Mouse (Mus musculus): ENCODE data around the gene Ankrd23. TPM values are rescaled to one million over a fixed set of nuclear protein-coding genes. Genes with fewer than 3 reads are reported as not detected.
A peak's percentile ranks its signal among the peaks of the same experiment; 100 is the strongest.

Gene Ankrd23
- polyA plus RNA-seq, 1 experiment from 2014 or later: 19.4 TPM

DNA sequence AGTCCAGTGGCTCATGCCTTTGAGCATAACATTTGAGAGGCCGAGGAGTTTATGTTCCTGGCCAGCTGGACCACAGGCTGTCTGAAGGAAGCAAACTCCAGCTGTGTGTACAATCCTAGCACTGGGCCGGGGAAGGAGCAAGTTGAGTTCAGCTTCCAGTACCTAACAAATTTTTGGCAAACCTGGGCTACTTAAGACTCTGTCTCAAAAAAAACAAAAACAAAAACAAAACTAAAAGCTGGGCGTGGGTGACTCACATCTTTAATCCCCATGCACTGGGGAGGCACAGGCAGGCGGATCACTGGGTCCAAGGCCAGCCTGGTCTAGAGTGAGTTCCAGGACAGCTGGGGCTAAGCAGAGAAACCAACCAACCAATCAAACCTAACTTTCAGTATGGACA is 32.1 kb upstream of the Ankrd23 start:
- no peaks in the 10 kb centered on the region for H3K36me3 ChIP-seq (ENCODE audit: control insufficient read depth, insufficient read depth, low read length)
- peak overlapping the region; percentile 67 for H3K27ac ChIP-seq (ENCODE audit: low read length)
- no peak overlapping the region for H3K4me2 ChIP-seq (replicated peaks; ENCODE audit: low read depth, low read length)
- ATAC-seq (ENCODE audit: insufficient number of reproducible peaks, insufficient read depth, low FRiP score, low read depth): peak; percentile 24; the same call in 1 of the 2 replicates
- no peaks in the 10 kb centered on the region for H3K27me3 ChIP-seq (ENCODE audit: control insufficient read depth, insufficient read depth, low read length)
- peaks cover 28% of the 10 kb centered on the region for H3K4me1 ChIP-seq (ENCODE audit: control insufficient read depth, insufficient read depth, low read length)
- 71% methylated on average over 4 of the region's 4 CpGs for WGBS
- no peak overlapping the region for H3K9ac ChIP-seq (replicated peaks; ENCODE audit: low read depth, low read length)
- no peak overlapping the region for H3K4me3 ChIP-seq (ENCODE audit: low read depth, low read length)
- no peaks in the 10 kb centered on the region for H3K9me3 ChIP-seq (ENCODE audit: control insufficient read depth, low read depth, low read length)

DNA sequence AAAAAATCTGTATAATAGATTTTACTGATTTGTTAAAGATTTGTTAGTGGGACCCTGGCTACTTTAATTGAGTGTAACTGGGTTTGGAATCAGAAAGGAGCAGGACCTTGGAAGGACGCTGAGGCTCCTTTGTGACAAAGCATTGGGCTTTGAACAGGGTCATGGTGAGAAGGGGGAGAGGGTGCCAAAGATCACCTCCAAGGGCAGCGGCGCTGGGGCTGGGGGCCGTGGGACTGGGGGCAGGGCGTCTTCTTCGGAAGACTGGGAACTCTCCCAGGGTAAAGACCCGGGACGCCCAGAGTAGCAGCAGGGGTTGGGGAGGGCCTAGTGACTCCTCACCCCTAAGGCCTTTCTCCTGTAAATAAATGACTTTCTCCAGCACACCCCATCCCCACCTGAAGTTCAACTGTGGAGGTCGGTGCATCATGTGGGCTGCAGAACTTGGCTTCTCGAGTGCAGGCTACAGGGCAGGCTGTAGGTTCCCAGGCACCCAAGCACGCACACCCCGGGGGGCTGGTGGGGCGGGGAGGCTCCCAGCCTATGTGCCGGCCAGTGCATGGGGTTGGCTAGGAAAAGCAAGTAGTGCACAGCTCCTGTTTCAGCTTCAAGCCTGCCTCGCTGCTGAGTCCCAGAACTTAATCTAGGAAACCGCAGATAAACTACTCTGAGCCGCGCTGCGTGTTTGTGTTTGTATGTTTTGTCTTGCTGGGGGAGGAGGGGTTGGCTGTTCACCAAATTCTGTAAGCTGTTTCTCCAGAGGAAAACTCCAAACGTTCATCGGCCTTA is 31.3 kb upstream of the Ankrd23 start:
- 0 out of 2 replicates have a peak, but pooled peaks have one; percentile 24 for ATAC-seq (ENCODE audit: insufficient number of reproducible peaks, insufficient read depth, low FRiP score, low read depth)
- Histone ChIP-seq H3K9ac (replicated peaks; ENCODE audit: low read depth, low read length) (no peak overlapping the region), H3K36me3 (ENCODE audit: control insufficient read depth, insufficient read depth, low read length) (no peaks in the 10 kb centered on the region), H3K4me2 (replicated peaks; ENCODE audit: low read depth, low read length) (0 out of 2 replicates have a peak overlapping the region, but pooled peaks have one; percentile 2), H3K4me1 (ENCODE audit: control insufficient read depth, insufficient read depth, low read length) (peaks cover 21% of the 10 kb centered on the region), H3K9me3 (ENCODE audit: control insufficient read depth, low read depth, low read length) (no peaks in the 10 kb centered on the region), H3K4me3 (ENCODE audit: low read depth, low read length) (no peak overlapping the region), H3K27me3 (ENCODE audit: control insufficient read depth, insufficient read depth, low read length) (no peaks in the 10 kb centered on the region), H3K27ac (ENCODE audit: low read length) (peak overlapping the region; percentile 67; the same call in 1 of the 2 replicates)
- 35% methylated on average over 21 of the region's 21 CpGs for WGBS

DNA sequence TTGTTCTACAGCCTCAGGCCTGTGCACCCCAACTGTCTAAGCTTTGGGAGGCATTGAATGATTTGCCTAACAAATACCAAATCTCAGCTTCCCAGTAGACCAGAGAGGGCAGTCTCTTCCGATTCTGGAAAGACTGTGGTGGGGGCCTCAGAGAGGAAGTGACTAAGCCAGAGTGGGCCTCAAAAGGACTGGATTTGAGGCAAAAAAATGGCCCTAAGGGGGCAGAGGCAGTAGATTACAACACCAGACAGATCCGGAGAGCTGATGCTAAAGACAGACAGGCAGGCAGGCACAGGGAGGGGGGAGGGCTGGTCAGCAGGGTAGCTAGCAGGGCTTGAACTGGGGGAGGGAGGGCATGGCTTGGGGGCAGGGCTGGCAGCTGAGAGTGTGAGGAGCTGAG is 29.7 kb upstream of the Ankrd23 start:
- 24% methylated on average over 2 of the region's 2 CpGs for WGBS
- H3K4me2 ChIP-seq (replicated peaks; ENCODE audit: low read depth, low read length): no peak overlapping the region
- no peaks in the 10 kb centered on the region for H3K27me3 ChIP-seq (ENCODE audit: control insufficient read depth, insufficient read depth, low read length)
- H3K9ac ChIP-seq (replicated peaks; ENCODE audit: low read depth, low read length): no peak overlapping the region
- no peaks in the 10 kb centered on the region for H3K9me3 ChIP-seq (ENCODE audit: control insufficient read depth, low read depth, low read length)
- peaks cover 17% of the 10 kb centered on the region for H3K4me1 ChIP-seq (ENCODE audit: control insufficient read depth, insufficient read depth, low read length)
- no peak for ATAC-seq (ENCODE audit: insufficient number of reproducible peaks, insufficient read depth, low FRiP score, low read depth)
- no peak overlapping the region for H3K27ac ChIP-seq (ENCODE audit: low read length)
- no peaks in the 10 kb centered on the region for H3K36me3 ChIP-seq (ENCODE audit: control insufficient read depth, insufficient read depth, low read length)
- no peak overlapping the region for H3K4me3 ChIP-seq (ENCODE audit: low read depth, low read length)

DNA sequence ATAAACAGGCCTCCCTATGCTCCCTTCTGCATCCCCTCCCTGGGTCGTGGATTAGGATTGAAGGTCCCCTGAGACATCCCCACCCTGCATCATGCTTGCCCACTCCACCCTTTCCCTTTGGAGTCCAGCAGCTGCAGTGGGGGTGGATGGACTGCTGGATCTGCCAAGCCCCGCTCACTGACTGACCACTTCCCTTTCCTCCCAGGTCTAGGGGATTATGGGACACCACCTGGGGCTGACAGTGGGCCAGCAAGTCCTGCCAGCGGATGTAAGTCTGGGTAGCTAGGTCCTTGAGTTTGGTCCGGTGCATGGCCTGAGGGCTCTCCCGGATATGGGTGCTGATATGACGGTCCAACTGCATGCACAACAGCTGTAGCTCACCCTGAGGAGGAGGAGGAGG is 27.4 kb upstream of the Ankrd23 start:
- Histone ChIP-seq H3K4me2 (replicated peaks; ENCODE audit: low read depth, low read length) (no peak overlapping the region), H3K4me3 (ENCODE audit: low read depth, low read length) (no peak overlapping the region), H3K9me3 (ENCODE audit: control insufficient read depth, low read depth, low read length) (no peaks in the 10 kb centered on the region), H3K36me3 (ENCODE audit: control insufficient read depth, insufficient read depth, low read length) (no peaks in the 10 kb centered on the region), H3K4me1 (ENCODE audit: control insufficient read depth, insufficient read depth, low read length) (peaks cover 14% of the 10 kb centered on the region), H3K27me3 (ENCODE audit: control insufficient read depth, insufficient read depth, low read length) (no peaks in the 10 kb centered on the region), H3K9ac (replicated peaks; ENCODE audit: low read depth, low read length) (no peak overlapping the region), H3K27ac (ENCODE audit: low read length) (no peak overlapping the region)
- ATAC-seq (ENCODE audit: insufficient number of reproducible peaks, insufficient read depth, low FRiP score, low read depth): no peak
- WGBS: 72% methylated on average over 6 of the region's 6 CpGs

DNA sequence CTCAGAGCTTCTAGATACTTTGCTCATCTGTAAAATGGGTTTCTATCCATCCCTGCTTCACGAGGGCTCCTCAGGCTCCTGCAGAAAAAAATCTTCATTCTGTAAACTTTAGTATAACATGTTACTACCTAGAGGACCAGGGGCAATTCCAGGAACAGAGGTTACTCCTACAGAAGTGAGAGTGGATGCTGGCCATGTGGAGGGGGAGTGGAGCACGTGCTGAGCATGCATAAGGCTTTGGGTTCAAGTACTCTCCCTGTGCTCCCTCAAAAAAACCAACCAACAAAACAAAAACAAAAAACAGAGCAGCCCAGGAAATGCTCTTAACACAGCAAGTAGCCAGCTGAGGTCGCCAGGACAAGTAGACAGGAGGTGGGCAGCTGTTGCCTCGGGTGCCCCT is 26.9 kb upstream of the Ankrd23 start:
- H3K9me3 ChIP-seq (ENCODE audit: control insufficient read depth, low read depth, low read length): no peaks in the 10 kb centered on the region
- no peak overlapping the region for H3K4me2 ChIP-seq (replicated peaks; ENCODE audit: low read depth, low read length)
- no peak for ATAC-seq (ENCODE audit: insufficient number of reproducible peaks, insufficient read depth, low FRiP score, low read depth)
- no peak overlapping the region for H3K27ac ChIP-seq (ENCODE audit: low read length)
- H3K4me1 ChIP-seq (ENCODE audit: control insufficient read depth, insufficient read depth, low read length): peaks cover 17% of the 10 kb centered on the region
- no peak overlapping the region for H3K4me3 ChIP-seq (ENCODE audit: low read depth, low read length)
- 65% methylated on average over 4 of the region's 4 CpGs for WGBS
- H3K36me3 ChIP-seq (ENCODE audit: control insufficient read depth, insufficient read depth, low read length): no peaks in the 10 kb centered on the region
- H3K9ac ChIP-seq (replicated peaks; ENCODE audit: low read depth, low read length): no peak overlapping the region
- H3K27me3 ChIP-seq (ENCODE audit: control insufficient read depth, insufficient read depth, low read length): no peaks in the 10 kb centered on the region

DNA sequence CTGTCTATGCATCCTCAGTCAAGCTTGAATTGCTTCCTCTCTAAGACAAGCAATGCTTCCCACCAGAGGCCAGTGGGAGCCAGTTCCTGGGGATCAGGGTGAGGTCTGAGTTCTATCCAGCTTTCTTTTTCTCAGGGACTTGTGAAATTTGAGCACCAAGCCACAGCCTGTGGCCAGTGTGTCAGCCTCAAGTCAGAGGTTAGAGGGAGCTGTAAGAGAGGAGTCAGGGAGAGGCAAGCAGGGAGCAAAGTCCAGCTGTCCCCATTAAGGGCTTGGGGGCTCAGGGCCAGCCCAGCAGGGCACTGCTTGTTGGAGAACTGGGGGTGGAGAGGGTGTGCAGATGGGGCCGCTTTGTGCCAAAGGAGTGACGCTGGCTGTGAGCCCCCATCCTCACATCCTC is 26.5 kb upstream of the Ankrd23 start:
- WGBS: 70% methylated on average over 2 of the region's 2 CpGs

DNA sequence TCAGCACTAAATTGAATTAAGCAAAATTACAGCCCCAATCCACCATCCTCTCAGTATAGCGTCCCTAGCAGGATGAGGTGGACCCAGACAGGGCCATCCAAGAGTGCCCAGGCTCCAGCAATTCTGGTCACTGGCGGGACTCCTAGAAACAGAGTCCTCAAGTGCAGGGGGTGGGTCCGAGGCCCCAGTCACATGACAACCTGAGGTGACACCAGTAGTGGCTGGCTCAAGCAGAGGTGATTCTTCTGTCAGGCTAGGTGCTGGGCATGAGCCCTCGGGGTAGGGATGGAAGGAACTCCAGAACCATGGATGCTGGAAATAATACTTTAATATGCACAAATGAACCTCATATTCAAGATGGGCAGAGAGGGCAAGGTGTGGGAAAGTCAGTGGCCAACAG is 25.7 kb upstream of the Ankrd23 start:
- peaks cover 11% of the 10 kb centered on the region; the same call in 1 of the 2 replicates for H3K4me1 ChIP-seq (ENCODE audit: control insufficient read depth, insufficient read depth, low read length)
- ATAC-seq (ENCODE audit: insufficient number of reproducible peaks, insufficient read depth, low FRiP score, low read depth): no peak

More for the DNA sequence above, 26.5 kb upstream of the Ankrd23 start:
- Histone ChIP-seq H3K4me2 (replicated peaks; ENCODE audit: low read depth, low read length) (no peak overlapping the region), H3K27me3 (ENCODE audit: control insufficient read depth, insufficient read depth, low read length) (no peaks in the 10 kb centered on the region), H3K27ac (ENCODE audit: low read length) (no peak overlapping the region), H3K4me3 (ENCODE audit: low read depth, low read length) (no peak overlapping the region), H3K4me1 (ENCODE audit: control insufficient read depth, insufficient read depth, low read length) (peaks cover 15% of the 10 kb centered on the region), H3K36me3 (ENCODE audit: control insufficient read depth, insufficient read depth, low read length) (no peaks in the 10 kb centered on the region), H3K9me3 (ENCODE audit: control insufficient read depth, low read depth, low read length) (no peaks in the 10 kb centered on the region), H3K9ac (replicated peaks; ENCODE audit: low read depth, low read length) (no peak overlapping the region)
- no peak for ATAC-seq (ENCODE audit: insufficient number of reproducible peaks, insufficient read depth, low FRiP score, low read depth)

DNA sequence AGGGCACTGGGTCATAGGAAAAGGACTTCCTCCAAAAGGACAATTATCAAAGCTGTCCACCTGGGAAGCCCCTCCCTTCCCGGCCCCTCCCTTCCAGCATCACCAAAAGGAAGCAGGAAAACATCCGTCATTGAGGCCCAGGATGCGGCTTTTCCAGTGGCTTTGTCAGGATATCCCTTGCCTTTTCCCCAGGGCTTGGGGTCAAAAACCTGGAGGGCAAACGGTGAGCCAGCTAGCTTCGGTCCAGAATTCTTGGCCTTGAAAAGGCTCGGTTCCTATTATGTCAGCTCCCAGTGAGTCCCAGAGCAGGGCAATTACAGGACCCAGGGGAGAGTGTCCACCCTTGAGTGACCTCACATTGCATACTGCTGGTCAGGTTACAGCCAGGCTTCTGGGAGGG is 24.2 kb upstream of the Ankrd23 start:
- 53% methylated on average over 6 of the region's 6 CpGs for WGBS
- Histone ChIP-seq H3K4me2 (replicated peaks; ENCODE audit: low read depth, low read length) (no peak overlapping the region), H3K27ac (ENCODE audit: low read length) (no peak overlapping the region), H3K9ac (replicated peaks; ENCODE audit: low read depth, low read length) (no peak overlapping the region), H3K9me3 (ENCODE audit: control insufficient read depth, low read depth, low read length) (no peaks in the 10 kb centered on the region), H3K4me3 (ENCODE audit: low read depth, low read length) (no peak overlapping the region), H3K36me3 (ENCODE audit: control insufficient read depth, insufficient read depth, low read length) (no peaks in the 10 kb centered on the region), H3K4me1 (ENCODE audit: control insufficient read depth, insufficient read depth, low read length) (peaks cover 11% of the 10 kb centered on the region; the same call in 1 of the 2 replicates), H3K27me3 (ENCODE audit: control insufficient read depth, insufficient read depth, low read length) (no peaks in the 10 kb centered on the region)
- no peak for ATAC-seq (ENCODE audit: insufficient number of reproducible peaks, insufficient read depth, low FRiP score, low read depth)

More for the DNA sequence above, 25.7 kb upstream of the Ankrd23 start:
- H3K9ac ChIP-seq (replicated peaks; ENCODE audit: low read depth, low read length): no peak overlapping the region
- no peak overlapping the region for H3K27ac ChIP-seq (ENCODE audit: low read length)
- no peaks in the 10 kb centered on the region for H3K27me3 ChIP-seq (ENCODE audit: control insufficient read depth, insufficient read depth, low read length)
- WGBS: 65% methylated on average over 4 of the region's 4 CpGs
- no peaks in the 10 kb centered on the region for H3K36me3 ChIP-seq (ENCODE audit: control insufficient read depth, insufficient read depth, low read length)
- no peaks in the 10 kb centered on the region for H3K9me3 ChIP-seq (ENCODE audit: control insufficient read depth, low read depth, low read length)
- no peak overlapping the region for H3K4me2 ChIP-seq (replicated peaks; ENCODE audit: low read depth, low read length)
- H3K4me3 ChIP-seq (ENCODE audit: low read depth, low read length): no peak overlapping the region

Data from stomach, embryonic 14.5 days (tissue).